ENCODE assay signal across 10 mouse cellular contexts in genomic region chr10:81073464-81073863, GRCm38 (mm10). TPM values are rescaled to one million over a fixed set of nuclear protein-coding genes. Genes with fewer than 3 reads are reported as not detected.
DNase-seq lines count a peak whose midpoint lies in the region; ATAC-seq and TF ChIP-seq lines count a peak whose summit lies in the region.
"Had no signal": no experiment of that assay in that cellular context is flagged by ENCODE, and none has a peak within 500 bp of the region (broad histone marks: within the 10 kb centered on the region; RNA-seq: fewer than 3 reads in every experiment).

No protein-coding gene starts in this region.

- no peak overlapping the region for H3K9ac ChIP-seq in lung, embryonic 14.5 days
- H3K9ac ChIP-seq: kidney, embryonic 15.5 days had no signal

- WGBS in lung, embryonic 14.5 days = 58% methylated on average over 7 of the region's 7 CpGs

- no peaks in the 10 kb centered on the region for H3K9me3 ChIP-seq in lung, embryonic 14.5 days (ENCODE audit: low read depth, low read length)
- H3K9me3 ChIP-seq: kidney, embryonic 15.5 days had no signal

- no peak overlapping the region for H3K4me3 ChIP-seq in lung, embryonic 14.5 days (ENCODE audit: low read depth, low read length)
- H3K4me3 ChIP-seq: kidney, embryonic 15.5 days had no signal

- H3K4me2 ChIP-seq in lung, embryonic 14.5 days = no peak overlapping the region
- H3K4me2 ChIP-seq: kidney, embryonic 15.5 days had no signal

- H3K27ac ChIP-seq in lung, embryonic 14.5 days (ENCODE audit: low read depth) = no peak overlapping the region
- H3K27ac ChIP-seq: kidney, embryonic 15.5 days had no signal

- peak; percentile 16 for DNase-seq in embryo, embryonic 10.5 days (ENCODE audit: low spot score)
- DNase-seq in embryo, embryonic 9.5 days (ENCODE audit: extremely low spot score) = no peak
- peak; percentile 28 for DNase-seq in lung, embryonic 14.5 days
- no peak for DNase-seq in lung, postnatal 14 days
- DNase-seq in R1 (ENCODE audit: low read depth, low spot score) = peak; percentile 75
- DNase-seq in retina, postnatal 1 day = peak; percentile 40
- DNase-seq in adrenal gland, adult 18-20 months (ENCODE audit: low spot score in 2 of 2) = no peak
- no peak for DNase-seq in layer of hippocampus, adult 11-12 months (ENCODE audit: low spot score)

- peaks cover 6% of the 10 kb centered on the region; the same call in 1 of the 2 replicates for H3K4me1 ChIP-seq in lung, embryonic 14.5 days (ENCODE audit: insufficient read depth)

- H3K36me3 ChIP-seq in lung, embryonic 14.5 days (ENCODE audit: insufficient read depth) = peaks cover 41% of the 10 kb centered on the region

- ATAC-seq in lung, embryonic 14.5 days (ENCODE audit: insufficient read depth) = no peak

- no peaks in the 10 kb centered on the region for H3K27me3 ChIP-seq in lung, embryonic 14.5 days (ENCODE audit: insufficient read depth, low read length)
- H3K27me3 ChIP-seq: kidney, embryonic 15.5 days had no signal

- peak; percentile 71 for TF ChIP-seq CTCF in lung, embryonic 14.5 days (IDR thresholded peaks at IDR 0.05; ENCODE audit: low read depth)

RNA-seq across cellular contexts. Expression of gene Thop1, which starts 3.6 kb away (rescaled TPM):
- polyA plus RNA-seq in lung, embryonic 14.5 days (2014; fragmentation: Nextera tagmentation; extraction: Ambion mirVana) = 48.1 and 55.9 TPM in 2 replicates
- 10 to 100 TPM; 34.0 to 64.4 TPM for total RNA-seq in adrenal gland, adult 18-20 months (2021)

RNA-seq across cellular contexts. Expression of gene Sgta, which starts 13.5 kb away (rescaled TPM):
- polyA plus RNA-seq in lung, embryonic 14.5 days (2014; fragmentation: Nextera tagmentation; extraction: Ambion mirVana) = 172 and 186 TPM in 2 replicates
- 100 to 1,000 TPM; 220 to 229 TPM for total RNA-seq in adrenal gland, adult 18-20 months (2021)

RNA-seq across cellular contexts. Expression of gene Creb3l3, which starts 25.2 kb away (rescaled TPM):
- 0.41 and 0.58 TPM in 2 replicates for polyA plus RNA-seq in lung, embryonic 14.5 days (2014; fragmentation: Nextera tagmentation; extraction: Ambion mirVana)
- 1 to 10 TPM in 1 of 2 experiments, under 1 TPM in 1; 0.93 to 1.3 TPM for total RNA-seq in adrenal gland, adult 18-20 months (2021)
- total RNA-seq: monocyte, adult 5-6 weeks had no signal

RNA-seq across cellular contexts. Expression of gene Map2k2, which starts 32.3 kb away (rescaled TPM):
- polyA plus RNA-seq in lung, embryonic 14.5 days (2014; fragmentation: Nextera tagmentation; extraction: Ambion mirVana) = 180 and 199 TPM in 2 replicates
- total RNA-seq in adrenal gland, adult 18-20 months (2021) = 100 to 1,000 TPM; 165 to 179 TPM

RNA-seq across cellular contexts. Expression of gene Slc39a3, which starts 36.2 kb away (rescaled TPM):
- 11.7 and 15.2 TPM in 2 replicates for polyA plus RNA-seq in lung, embryonic 14.5 days (2014; fragmentation: Nextera tagmentation; extraction: Ambion mirVana)
- total RNA-seq in adrenal gland, adult 18-20 months (2021) = 10 to 100 TPM; 25.6 to 44.1 TPM

Comparison
In these comparisons a context has a peak if more than half of its experiments do, and no peak if none do; other contexts are left out.
1. DNase-seq: peak in embryo, embryonic 10.5 days (single experiment), lung, embryonic 14.5 days (single experiment), R1 (single experiment) and retina, postnatal 1 day (single experiment); none in embryo, embryonic 9.5 days (single experiment), lung, postnatal 14 days (single experiment), adrenal gland, adult 18-20 months (0 of 2) and layer of hippocampus, adult 11-12 months (single experiment).